Mouse (Mus musculus) liver, embryonic 15.5 days (tissue): ENCODE results near the gene Smarcc1. TPM values are rescaled to one million over a fixed set of nuclear protein-coding genes. Genes with fewer than 3 reads are reported as not detected.
A peak's percentile ranks its signal among the peaks of the same experiment; 100 is the strongest.
"Not testable (repeated sequence)": the region's sequence is repeated elsewhere in the genome, so short reads cannot be mapped to it uniquely, and the experiment has no call there.

Experiments used
- ATAC-seq: fragments of 200-750 bp; cut with Nextera tagmentation; 2 replicates; pipeline ENCODE4 v1.8.0; 2017; ENCODE audit warnings: moderate number of reproducible peaks, mild to moderate bottlenecking, moderate library complexity; ENCODE audit not compliant: insufficient read depth
- H3K27ac ChIP-seq: fragments of 300-500 bp; sonication (generic); replicated peaks from 2 replicates; pipeline ENCODE4 v1.5.1; 2015; ENCODE audit warnings: mild to moderate bottlenecking, inconsistent platforms
- H3K27me3 ChIP-seq: fragments of 300-500 bp; sonication (generic); 2 replicates; pipeline ENCODE4 v1.6.1; 2015; ENCODE audit warnings: mild to moderate bottlenecking, inconsistent platforms
- H3K36me3 ChIP-seq: fragments of 300-500 bp; sonication (generic); replicated peaks from 2 replicates; pipeline ENCODE4 v1.6.1; 2015; ENCODE audit warnings: moderate library complexity, mild to moderate bottlenecking, inconsistent platforms
- H3K4me1 ChIP-seq: fragments of 300-500 bp; sonication (generic); replicated peaks from 2 replicates; pipeline ENCODE4 v1.6.1; 2015; ENCODE audit warnings: inconsistent platforms
- H3K4me2 ChIP-seq: fragments of 300-500 bp; sonication (generic); 2 replicates; pipeline ENCODE4 v1.6.1; 2015; ENCODE audit warnings: moderate library complexity, mild to moderate bottlenecking, inconsistent platforms
- H3K4me3 ChIP-seq: fragments of 300-500 bp; sonication (generic); replicated peaks from 2 replicates; pipeline ENCODE4 v1.5.1; 2015; ENCODE audit warnings: mild to moderate bottlenecking, inconsistent platforms
- H3K9ac ChIP-seq: fragments of 300-500 bp; sonication (generic); 2 replicates; pipeline ENCODE4 v1.6.1; 2015; ENCODE audit warnings: moderate library complexity, mild to moderate bottlenecking, inconsistent platforms
- H3K9me3 ChIP-seq: fragments of 300-500 bp; sonication (generic); replicated peaks from 2 replicates; pipeline ENCODE4 v1.6.1; 2016; ENCODE audit warnings: inconsistent platforms
- WGBS: fragments of 180-500 bp; shearing (Covaris S2); methylation state at CpG from one replicate; pipeline ENCODE4 v1.1.7; 2015; ENCODE audit warnings: mixed read lengths; ENCODE audit not compliant: insufficient replicate concordance; 5-methylcytosine and 5-hydroxymethylcytosine counted together
- polyA plus RNA-seq: library from polyadenylated mRNA; unstranded; fragments of >200 nt; fragmentation: Nextera tagmentation; extraction: Ambion mirVana; gene quantifications from 2 replicates; pipeline ENCODE4 v1.2.1, GENCODE M21; 2015

The Smarcc1 gene
- 29.8 and 30.9 TPM in 2 replicates for polyA plus RNA-seq

GRCm38 (mm10) chr9:110116977-110117778 is at the start of gene Smarcc1:
Gene Smarcc1 (plus strand): TSS chr9:110117708.
- Histone ChIP-seq H3K9ac (peak within 1 kb of the TSS; percentile 93), H3K4me1 (peaks cover 23% of the 10 kb centered on the region), H3K27me3 (no peaks in the 10 kb centered on the region), H3K4me2 (peak within 1 kb of the TSS; percentile 87), H3K9me3 (no peaks in the 10 kb centered on the region), H3K27ac (peak within 1 kb of the TSS; percentile 96), H3K4me3 (peak within 1 kb of the TSS; percentile 98), H3K36me3 (peaks cover 13% of the 10 kb centered on the region; the same call in 1 of the 2 replicates)
- peak; percentile 97 for ATAC-seq
- under 1% methylated on average over 79 of the region's 79 CpGs for WGBS

- peaks cover 34% of the 10 kb centered on the region for H3K36me3 ChIP-seq
- no peak overlapping the region for H3K9ac ChIP-seq
- no peak for ATAC-seq
- 65% methylated on average over 6 of the region's 6 CpGs for WGBS
- no peak overlapping the region for H3K4me2 ChIP-seq
- H3K27ac ChIP-seq, result no peak overlapping the region
- H3K27me3 ChIP-seq, result no peaks in the 10 kb centered on the region
- no peaks in the 10 kb centered on the region for H3K4me1 ChIP-seq
- H3K4me3 ChIP-seq, result no peak overlapping the region
- H3K9me3 ChIP-seq, result no peaks in the 10 kb centered on the region
Observed at GRCm38 (mm10) chr9:110068745-110069144, 48.8 kb upstream of the Smarcc1 start.

GRCm38 (mm10) chr9:110070358-110070757 is 47.1 kb upstream of the Smarcc1 start:
- no peaks in the 10 kb centered on the region for H3K9me3 ChIP-seq
- no peak overlapping the region for H3K4me3 ChIP-seq
- no peaks in the 10 kb centered on the region for H3K27me3 ChIP-seq
- H3K36me3 ChIP-seq, result peaks cover 36% of the 10 kb centered on the region; the same call in 1 of the 2 replicates
- no peak overlapping the region for H3K9ac ChIP-seq
- 79% methylated on average over 9 of the region's 9 CpGs for WGBS
- no peaks in the 10 kb centered on the region for H3K4me1 ChIP-seq
- no peak overlapping the region for H3K27ac ChIP-seq
- ATAC-seq, result no peak
- H3K4me2 ChIP-seq, result no peak overlapping the region

DNA sequence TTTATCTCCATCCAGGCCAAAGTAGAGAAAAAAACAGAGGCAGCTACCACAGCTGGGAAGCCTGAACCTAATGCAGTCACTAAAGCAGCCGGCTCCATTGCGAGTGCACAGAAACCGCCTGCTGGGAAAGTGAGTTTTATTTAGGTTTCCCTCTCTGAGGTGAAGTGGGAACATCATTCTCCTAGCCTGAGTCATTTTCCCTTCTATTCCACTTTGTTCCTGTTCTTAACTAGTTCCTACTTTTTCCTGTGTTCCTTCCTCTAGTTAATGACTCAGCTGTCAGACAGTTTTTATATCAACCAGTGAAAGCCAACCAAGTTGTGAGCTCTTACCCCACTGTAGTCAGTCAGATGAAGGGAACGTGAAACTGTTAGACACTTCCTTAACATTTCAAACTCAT is 46.5 kb upstream of the Smarcc1 start:
- Histone ChIP-seq H3K4me1 (no peaks in the 10 kb centered on the region), H3K27ac (no peak overlapping the region), H3K9ac (no peak overlapping the region), H3K4me3 (no peak overlapping the region), H3K36me3 (peaks cover 36% of the 10 kb centered on the region; the same call in 1 of the 2 replicates), H3K4me2 (no peak overlapping the region), H3K9me3 (no peaks in the 10 kb centered on the region), H3K27me3 (no peaks in the 10 kb centered on the region)
- no peak for ATAC-seq
- 63% methylated on average over 4 of the region's 4 CpGs for WGBS

DNA sequence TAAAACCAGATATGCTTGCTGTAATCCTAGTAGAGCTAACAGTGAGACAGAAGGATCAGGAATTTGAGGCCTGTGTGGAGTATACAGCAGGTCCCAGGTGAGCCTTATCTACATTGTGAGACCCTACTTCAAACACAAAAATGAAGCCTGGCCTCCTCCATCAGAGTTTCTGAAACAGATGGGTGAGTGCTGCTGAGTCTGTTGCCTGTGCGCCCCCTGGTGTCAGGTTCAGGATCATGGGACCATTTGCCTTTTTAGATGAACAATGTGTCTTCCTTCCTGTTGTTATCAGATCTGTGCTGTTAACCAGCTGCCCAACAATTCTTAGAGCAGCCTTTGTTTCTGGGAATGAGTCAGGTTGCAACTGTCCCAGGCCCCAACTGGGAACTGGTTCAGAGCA is 45.7 kb upstream of the Smarcc1 start:
- 3% methylated on average over 1 of the region's 1 CpGs for WGBS
- H3K9me3 ChIP-seq, result no peaks in the 10 kb centered on the region
- H3K9ac ChIP-seq, result no peak overlapping the region
- peaks cover 36% of the 10 kb centered on the region; the same call in 1 of the 2 replicates for H3K36me3 ChIP-seq
- H3K4me1 ChIP-seq, result no peaks in the 10 kb centered on the region
- no peak overlapping the region for H3K4me3 ChIP-seq
- no peak overlapping the region for H3K4me2 ChIP-seq
- H3K27me3 ChIP-seq, result no peaks in the 10 kb centered on the region
- ATAC-seq, result no peak
- H3K27ac ChIP-seq, result no peak overlapping the region

DNA sequence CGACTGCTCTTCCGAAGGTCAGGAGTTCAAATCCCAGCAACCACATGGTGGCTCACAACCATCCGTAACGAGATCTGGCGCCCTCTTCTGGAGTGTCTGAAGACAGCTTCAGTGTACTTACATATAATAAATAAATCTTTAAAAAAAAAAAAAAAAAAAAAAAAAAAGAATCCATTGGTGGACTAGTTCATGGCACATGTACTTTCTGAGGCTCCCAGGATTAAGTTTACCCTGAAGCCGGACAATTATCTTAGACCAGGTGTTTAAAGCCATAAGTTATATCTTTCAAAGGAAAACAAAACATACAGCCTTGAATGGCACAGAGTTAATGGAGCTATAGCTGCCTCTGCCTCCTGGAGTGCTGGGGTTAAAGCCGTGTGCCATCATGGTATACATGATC is 41.0 kb upstream of the Smarcc1 start:
- H3K27me3 ChIP-seq, H3K4me2 ChIP-seq, ATAC-seq, H3K4me3 ChIP-seq, H3K9ac ChIP-seq, H3K9me3 ChIP-seq, H3K4me1 ChIP-seq, H3K27ac ChIP-seq: not testable (repeated sequence)
- 67% methylated on average over 4 of the region's 7 CpGs for WGBS
- peaks cover 33% of the 10 kb centered on the region; the same call in 1 of the 2 replicates for H3K36me3 ChIP-seq

GRCm38 (mm10) chr9:110081066-110081465 is 36.4 kb upstream of the Smarcc1 start:
- no peak overlapping the region for H3K4me3 ChIP-seq
- H3K27ac ChIP-seq, result no peak overlapping the region
- no peak overlapping the region for H3K4me2 ChIP-seq
- no peaks in the 10 kb centered on the region for H3K4me1 ChIP-seq
- no peaks in the 10 kb centered on the region for H3K9me3 ChIP-seq
- H3K27me3 ChIP-seq, result no peaks in the 10 kb centered on the region
- H3K36me3 ChIP-seq, result peaks cover 58% of the 10 kb centered on the region
- WGBS, result 73% methylated on average over 3 of the region's 3 CpGs
- ATAC-seq, result no peak
- no peak overlapping the region for H3K9ac ChIP-seq

- Histone ChIP-seq H3K27me3 (no peaks in the 10 kb centered on the region), H3K4me3 (no peak overlapping the region), H3K4me1 (no peaks in the 10 kb centered on the region), H3K4me2 (no peak overlapping the region), H3K36me3 (peaks cover 82% of the 10 kb centered on the region), H3K9me3 (no peaks in the 10 kb centered on the region), H3K27ac (no peak overlapping the region), H3K9ac (no peak overlapping the region)
- 0 out of 2 replicates have a peak, but pooled peaks have one; percentile 9 for ATAC-seq
- 79% methylated on average over 25 of the region's 25 CpGs for WGBS
Observed at GRCm38 (mm10) chr9:110084201-110084964, 33.1 kb upstream of the Smarcc1 start.

- Histone ChIP-seq H3K4me3 (no peak overlapping the region), H3K27me3 (no peaks in the 10 kb centered on the region), H3K9ac (no peak overlapping the region), H3K4me1 (no peaks in the 10 kb centered on the region), H3K27ac (no peak overlapping the region), H3K36me3 (peaks cover 85% of the 10 kb centered on the region), H3K4me2 (no peak overlapping the region), H3K9me3 (no peaks in the 10 kb centered on the region)
- ATAC-seq, result no peak
- WGBS, result 76% methylated on average over 8 of the region's 8 CpGs
Observed at GRCm38 (mm10) chr9:110085693-110086092, 31.8 kb upstream of the Smarcc1 start.

GRCm38 (mm10) chr9:110093303-110093702 is 24.2 kb upstream of the Smarcc1 start:
- Histone ChIP-seq H3K27ac (no peak overlapping the region), H3K9me3 (no peaks in the 10 kb centered on the region), H3K27me3 (no peaks in the 10 kb centered on the region), H3K4me3 (no peak overlapping the region), H3K9ac (no peak overlapping the region), H3K36me3 (peaks cover 86% of the 10 kb centered on the region), H3K4me1 (no peaks in the 10 kb centered on the region), H3K4me2 (no peak overlapping the region)
- WGBS, result 68% methylated on average over 4 of the region's 4 CpGs
- ATAC-seq, result no peak

DNA sequence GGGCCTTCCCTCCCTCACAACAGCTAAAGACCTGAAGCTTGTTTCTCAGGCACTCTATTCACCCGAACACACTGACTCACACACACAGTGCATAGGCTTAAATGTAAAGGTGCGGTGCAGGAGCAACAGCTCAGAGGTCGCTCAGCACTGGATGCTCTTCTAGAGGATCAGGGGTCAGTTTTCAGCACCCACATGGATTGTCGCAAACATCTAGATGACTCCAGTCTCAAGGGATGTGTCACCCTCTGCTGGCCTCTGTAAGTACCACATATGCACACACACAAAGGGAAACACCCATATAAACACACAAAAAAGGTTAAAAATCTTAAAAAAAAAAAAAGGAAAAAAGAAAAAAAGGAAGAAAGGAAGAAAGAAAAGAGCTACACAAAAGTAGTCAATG is 22.7 kb upstream of the Smarcc1 start:
- Histone ChIP-seq H3K9me3 (no peaks in the 10 kb centered on the region), H3K4me2 (no peak overlapping the region), H3K36me3 (peaks cover 81% of the 10 kb centered on the region), H3K9ac (no peak overlapping the region), H3K27me3 (no peaks in the 10 kb centered on the region), H3K4me3 (no peak overlapping the region), H3K27ac (no peak overlapping the region), H3K4me1 (no peaks in the 10 kb centered on the region; the same call in 1 of the 2 replicates)
- WGBS, result 76% methylated on average over 4 of the region's 4 CpGs
- no peak for ATAC-seq
